Mouse (Mus musculus): ENCODE measurements at regions not wholly inside any gene's neighbourhood (a gene's known extent, or its start where the extent isn't known, plus 50 kb on each side); places are given as distances from the start of the nearest gene placed in this dataset.

DNA sequence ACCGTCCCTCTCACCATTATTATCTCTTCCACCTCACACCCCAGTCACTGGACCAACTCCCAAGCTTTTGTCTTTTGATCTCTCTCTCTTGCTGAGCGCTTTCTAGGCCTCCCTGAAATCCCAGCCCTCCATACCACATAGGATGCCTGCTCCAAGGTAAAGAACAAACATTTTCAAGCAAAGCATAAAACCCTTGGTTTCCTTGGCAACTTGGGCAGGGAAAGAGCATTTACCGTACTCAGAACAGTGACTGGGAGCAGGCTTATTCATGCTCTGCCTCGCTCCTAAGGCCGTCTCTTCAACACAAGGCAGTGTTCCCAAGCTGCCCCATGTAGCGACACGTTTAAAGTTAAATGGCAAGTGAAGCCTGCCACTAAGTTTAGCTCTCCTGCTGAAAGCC lies 282.9 kb upstream of the Sash1 start:
- no peak for DNase-seq (ENCODE audit: low spot score)

GRCm38 (mm10) chr10:9166017-9166416 lies 280.1 kb upstream of the Sash1 start:
- no peak for DNase-seq (ENCODE audit: low spot score)

- no peak for DNase-seq (ENCODE audit: low spot score)
Measured at GRCm38 (mm10) chr10:9165598-9165997, 279.7 kb upstream of the Sash1 start.

GRCm38 (mm10) chr10:9164333-9164732 lies 278.5 kb upstream of the Sash1 start:
- DNase-seq (ENCODE audit: low spot score) = no peak

DNA sequence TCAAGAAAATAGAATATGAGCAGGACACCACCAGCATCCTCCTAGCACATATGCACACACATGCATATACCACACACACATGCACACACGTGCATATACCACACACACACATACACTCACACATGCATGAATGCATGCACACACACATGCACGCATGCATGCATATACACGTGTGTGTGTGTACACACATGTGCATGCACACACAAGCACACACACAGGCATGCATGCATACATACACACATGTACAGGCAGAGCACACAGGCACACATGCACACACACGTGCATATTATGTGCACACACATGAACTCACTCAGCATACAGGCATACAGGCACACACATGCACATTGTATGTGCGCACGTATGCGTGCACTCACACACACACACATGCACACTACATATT lies 275.7 kb upstream of the Sash1 start:
- DNase-seq (ENCODE audit: low spot score) = no peak

GRCm38 (mm10) chr10:9157299-9158215 lies 271.7 kb upstream of the Sash1 start:
- DNase-seq (ENCODE audit: low spot score) = no peak

- no peak for DNase-seq (ENCODE audit: low spot score)
Measured at GRCm38 (mm10) chr10:9136099-9136498, 250.2 kb upstream of the Sash1 start.

- no peak for DNase-seq (ENCODE audit: low spot score)
Measured at GRCm38 (mm10) chr10:9134293-9135021, 248.6 kb upstream of the Sash1 start.

DNA sequence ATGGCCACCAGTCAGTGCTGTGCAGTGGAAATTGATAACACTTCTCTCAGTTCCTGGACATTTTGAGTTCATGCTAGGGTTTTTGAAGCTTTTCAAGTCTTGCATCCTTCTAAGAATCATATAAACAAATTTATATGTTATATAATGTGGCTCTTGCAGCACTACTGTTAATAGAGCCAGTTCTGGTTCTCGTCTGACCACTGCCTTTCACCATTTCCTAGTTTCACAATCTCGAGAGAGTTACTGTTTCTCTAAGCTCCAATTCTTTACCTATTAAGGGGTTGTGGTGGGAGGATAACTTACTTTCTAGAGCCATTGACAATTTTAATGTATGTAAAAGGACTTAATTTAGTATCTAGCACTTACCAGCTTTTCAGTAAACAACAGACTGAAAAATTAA lies 244.2 kb upstream of the Sash1 start:
- DNase-seq (ENCODE audit: low spot score) = no peak

DNA sequence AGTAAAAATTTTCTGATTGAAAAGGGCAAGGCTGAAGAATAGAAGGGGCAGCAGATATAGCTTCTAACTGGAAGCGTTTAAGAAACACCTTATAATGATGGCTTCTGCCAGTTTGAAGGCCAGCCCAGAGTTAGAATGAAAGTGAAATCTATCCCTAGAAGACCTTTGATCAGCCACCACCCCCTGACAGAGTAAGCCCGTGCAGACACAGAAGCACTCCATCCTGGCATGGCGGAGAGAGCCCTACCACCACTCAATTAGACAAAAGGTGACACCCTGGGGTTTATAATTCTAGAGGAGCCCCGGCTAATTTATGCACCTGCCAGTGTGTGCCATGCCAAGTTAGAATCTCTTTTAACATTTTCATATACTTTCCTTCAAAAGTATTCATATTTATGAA lies 233.4 kb upstream of the Sash1 start:
- no peak for DNase-seq (ENCODE audit: low spot score)

GRCm38 (mm10) chr10:9117648-9118551 lies 232.0 kb upstream of the Sash1 start:
- DNase-seq (ENCODE audit: low spot score) = no peak

DNA sequence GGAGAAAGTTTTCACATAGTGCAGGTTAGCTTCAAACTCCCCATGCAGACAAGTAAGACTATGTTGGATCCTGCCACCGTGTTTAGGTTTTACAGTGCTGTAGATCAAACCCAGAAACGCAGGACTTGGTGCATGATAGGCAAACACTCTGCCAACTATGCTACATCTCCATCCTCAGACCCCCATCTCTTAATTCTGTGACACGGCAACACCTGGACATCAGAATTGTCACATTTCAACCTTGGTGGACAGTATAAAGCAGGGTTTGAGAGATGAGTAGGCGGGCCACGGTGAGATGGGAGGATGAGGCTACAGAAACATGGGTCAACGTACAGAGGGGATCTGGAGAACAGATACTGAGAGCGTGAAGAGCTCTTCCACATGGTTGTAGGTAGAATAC lies 231.3 kb upstream of the Sash1 start:
- DNase-seq (ENCODE audit: low spot score) = no peak

DNA sequence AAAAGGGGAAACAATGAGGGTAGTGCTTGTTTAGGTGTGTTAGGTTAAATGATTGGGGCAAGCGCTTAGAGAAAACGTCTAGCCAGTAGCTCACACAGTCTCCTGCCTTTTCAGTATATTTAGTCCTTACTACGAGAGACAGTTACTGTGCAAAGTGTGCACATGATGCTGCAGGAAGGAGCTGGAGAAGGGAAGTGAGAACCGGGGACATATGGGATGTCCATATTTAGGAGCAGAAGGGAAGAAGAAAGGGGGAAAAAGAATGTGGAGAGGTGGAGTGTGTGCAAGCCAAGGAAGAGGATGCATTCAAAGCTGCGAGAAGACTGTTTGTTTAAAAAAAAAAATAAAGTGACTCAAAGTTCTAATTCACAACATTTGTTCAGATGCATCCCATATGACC lies 227.8 kb upstream of the Sash1 start:
- no peak for DNase-seq (ENCODE audit: low spot score)

DNA sequence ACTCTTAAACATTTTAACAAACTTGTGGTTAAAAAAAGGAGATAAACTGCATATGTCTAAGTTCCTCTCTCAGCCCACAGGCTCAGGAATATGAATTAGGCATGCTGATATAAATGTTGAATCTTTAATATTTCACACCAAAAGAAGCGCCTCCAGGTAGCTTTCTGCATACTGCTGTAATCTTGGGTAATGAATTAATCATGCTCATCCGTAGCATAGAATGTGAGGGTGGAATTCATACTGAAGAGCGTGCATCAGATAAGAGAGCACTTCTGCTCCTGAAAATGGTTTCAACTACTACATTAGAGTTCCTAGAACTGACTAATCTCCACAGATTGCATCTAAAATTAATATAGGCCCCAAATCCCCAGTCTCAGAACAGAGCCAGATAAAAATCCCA lies 225.2 kb upstream of the Sash1 start:
- no peak for DNase-seq (ENCODE audit: low spot score)

- no peak for DNase-seq (ENCODE audit: low spot score)
Measured at GRCm38 (mm10) chr10:9096207-9096606, 210.3 kb upstream of the Sash1 start.

DNA sequence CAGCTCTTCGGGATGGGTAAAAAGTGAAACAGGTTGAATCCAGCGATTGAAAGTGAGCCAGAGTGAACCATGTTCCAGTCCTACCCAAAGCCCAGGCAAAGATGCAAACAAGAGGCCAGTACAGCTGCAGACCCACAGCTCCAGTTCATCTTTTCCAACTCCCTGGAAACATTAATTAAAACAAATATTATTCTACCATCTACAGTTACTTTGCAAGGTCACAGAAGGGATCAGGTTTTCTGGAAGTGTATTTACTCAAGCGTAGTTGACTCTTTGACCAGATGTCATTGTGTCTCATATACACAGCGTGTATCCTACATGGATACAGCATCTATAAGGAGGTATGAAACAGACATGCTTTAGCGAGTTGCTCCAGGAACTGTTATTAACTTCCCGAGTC lies 209.3 kb upstream of the Sash1 start:
- no peak for DNase-seq (ENCODE audit: low spot score)

- DNase-seq (ENCODE audit: low spot score) = no peak
Measured at GRCm38 (mm10) chr10:9092237-9092885, 206.5 kb upstream of the Sash1 start.

DNA sequence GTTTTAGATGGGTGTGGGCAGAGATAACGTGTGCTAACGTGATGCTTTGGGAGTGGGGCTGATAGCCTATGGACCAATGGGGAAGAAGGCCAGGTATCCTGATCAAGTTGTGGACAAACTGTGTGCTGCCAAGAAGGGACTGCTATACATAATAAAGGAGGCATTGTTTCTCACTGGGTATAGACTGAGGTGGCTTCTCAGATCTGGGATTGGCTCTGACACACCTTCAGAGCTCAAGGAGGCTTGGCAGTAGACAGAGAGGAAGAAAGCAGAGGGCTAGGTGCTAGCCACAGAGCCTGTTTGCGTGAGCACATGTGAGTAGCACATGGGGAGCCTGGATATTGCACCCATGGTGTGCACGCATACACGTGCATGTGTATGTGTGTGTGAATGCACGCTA lies 205.1 kb upstream of the Sash1 start:
- DNase-seq (ENCODE audit: low spot score) = no peak

DNA sequence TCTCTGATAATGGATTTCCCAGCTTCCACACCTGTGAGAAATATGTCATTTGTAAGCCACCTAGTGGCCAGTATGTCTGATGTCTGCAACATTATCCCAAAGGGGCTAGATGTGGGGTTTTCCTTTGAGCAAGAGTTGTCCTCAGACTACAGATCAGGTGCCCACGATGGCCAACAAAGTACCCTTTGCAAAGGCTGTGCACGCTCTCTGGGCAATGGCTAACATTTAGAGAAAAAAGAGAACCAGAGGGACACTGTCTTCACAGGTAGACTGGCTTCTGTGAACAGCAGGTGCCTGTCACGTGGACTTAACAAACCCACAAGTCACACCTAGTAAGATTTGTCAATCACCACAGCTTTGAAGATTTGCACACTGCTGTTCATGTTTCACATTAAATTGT lies 202.0 kb upstream of the Sash1 start:
- no peak for DNase-seq (ENCODE audit: low spot score)

GRCm38 (mm10) chr10:9087171-9087570 lies 201.3 kb upstream of the Sash1 start:
- DNase-seq (ENCODE audit: low spot score) = no peak

DNA sequence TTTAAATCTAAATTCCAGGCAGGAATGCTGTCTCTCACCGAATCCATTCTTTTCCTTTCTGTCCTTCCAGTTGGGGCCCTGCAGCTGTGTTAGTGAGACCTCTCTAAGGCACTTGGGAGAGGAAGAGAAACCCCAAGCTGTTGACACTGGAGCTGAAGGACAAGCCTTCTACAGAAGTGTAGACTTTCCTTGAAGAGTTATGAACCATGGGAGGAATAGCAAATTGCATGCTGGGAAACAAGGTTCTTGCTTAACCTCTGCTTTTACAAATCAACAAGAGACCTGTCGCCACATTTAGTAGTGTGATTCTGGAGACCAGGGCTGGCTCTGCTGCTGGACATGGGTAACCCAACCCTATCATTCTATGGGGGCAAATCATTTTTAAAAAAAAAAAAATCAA lies 200.8 kb upstream of the Sash1 start:
- DNase-seq (ENCODE audit: low spot score) = no peak

DNA sequence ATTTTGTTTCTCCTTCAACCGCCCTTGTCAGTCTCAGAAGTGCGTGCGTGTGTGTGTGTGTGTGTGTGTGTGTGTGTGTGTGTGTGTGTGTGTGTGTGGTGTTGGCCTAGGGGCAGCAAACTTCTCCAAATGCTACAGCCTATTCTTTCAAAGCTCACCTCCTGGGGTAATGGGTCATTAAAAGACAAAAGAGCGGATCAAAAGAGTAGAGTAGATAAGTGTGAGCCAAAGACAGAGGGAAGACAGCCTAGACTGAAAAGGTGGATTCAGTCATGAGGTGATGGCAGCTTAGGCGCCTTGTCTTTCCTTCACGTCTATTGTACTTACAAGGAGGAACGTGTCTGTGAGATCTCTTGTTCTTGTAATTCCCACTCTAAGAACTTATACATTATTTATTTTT lies 199.6 kb upstream of the Sash1 start:
- no peak for DNase-seq (ENCODE audit: low spot score)
